Mouse (Mus musculus) neural tube, embryonic 14.5 days (tissue): Measurements from ENCODE around the gene Gm20388. TPM values are rescaled to one million over a fixed set of nuclear protein-coding genes. Genes with fewer than 3 reads are reported as not detected.

Source experiments
- ATAC-seq: fragments of 200-750 bp; cut with Nextera tagmentation; 2 replicates; pipeline ENCODE4 v1.8.0; 2017; ENCODE audit warnings: low read depth, mild to moderate bottlenecking, moderate TSS enrichment, moderate library complexity
- H3K27ac ChIP-seq: fragments of 300-500 bp; sonication (generic); 2 replicates; pipeline ENCODE4 v1.5.1; 2014; ENCODE audit warnings: low read depth, mild to moderate bottlenecking, control low read depth, low read length, moderate library complexity, mixed read lengths
- H3K27me3 ChIP-seq: fragments of 300-500 bp; sonication (generic); 2 replicates; pipeline ENCODE4 v1.6.1; 2014; ENCODE audit warnings: low read length; ENCODE audit not compliant: control insufficient read depth, insufficient read depth
- H3K36me3 ChIP-seq: fragments of 300-500 bp; sonication (generic); 2 replicates; pipeline ENCODE4 v1.6.1; 2014; ENCODE audit warnings: low read length, mixed read lengths; ENCODE audit not compliant: control insufficient read depth, insufficient read depth
- H3K4me1 ChIP-seq: fragments of 300-500 bp; sonication (generic); 2 replicates; pipeline ENCODE4 v1.6.1; 2014; ENCODE audit warnings: low read length; ENCODE audit not compliant: control insufficient read depth, insufficient read depth
- H3K4me2 ChIP-seq: fragments of 300-500 bp; sonication (generic); 2 replicates; pipeline ENCODE4 v1.6.1; 2014; ENCODE audit warnings: mild to moderate bottlenecking, low read depth, low read length, control low read depth
- H3K4me3 ChIP-seq: fragments of 300-500 bp; sonication (generic); 2 replicates; pipeline ENCODE4 v1.5.1; 2014; ENCODE audit warnings: low read depth, low read length, control low read depth, mixed read lengths
- H3K9ac ChIP-seq: fragments of 300-500 bp; sonication (generic); replicated peaks from 2 replicates; pipeline ENCODE4 v1.6.1; 2014; ENCODE audit warnings: low read depth, mild to moderate bottlenecking, control low read depth, low read length, mixed read lengths
- H3K9me3 ChIP-seq: fragments of 300-500 bp; sonication (generic); 2 replicates; pipeline ENCODE4 v1.6.1; 2016; ENCODE audit warnings: low read length; ENCODE audit not compliant: control insufficient read depth
- WGBS: fragments of 180-500 bp; shearing (Covaris S2); extraction: QIAGEN DNeasy Blood & Tissue Kit; methylation state at CpG from one replicate; pipeline ENCODE4 v1.1.7; 2014; 5-methylcytosine and 5-hydroxymethylcytosine counted together
- polyA plus RNA-seq: library from polyadenylated mRNA; unstranded; fragments of >200 nt; fragmentation: Nextera tagmentation; extraction: Ambion mirVana; gene quantifications from 2 replicates; pipeline ENCODE4 v1.2.1, GENCODE M21; 2014

Gene Gm20388
- polyA plus RNA-seq, 1 experiment from 2014 or later = 10.3 TPM

- Histone ChIP-seq H3K36me3 (no peaks in the 10 kb centered on the region), H3K4me3 (no peak overlapping the region), H3K27me3 (no peaks in the 10 kb centered on the region), H3K4me2 (no peak overlapping the region), H3K27ac (no peak overlapping the region), H3K4me1 (no peaks in the 10 kb centered on the region), H3K9ac (no peak overlapping the region), H3K9me3 (no peaks in the 10 kb centered on the region)
- no peak for ATAC-seq
- WGBS = 22% methylated on average over 30 of the region's 31 CpGs
These were observed 2959.8 kb downstream of the Gm20388 start for GRCm38 (mm10) chr8:122870377-122870863.

- ATAC-seq = no peak
- 74% methylated on average over 9 of the region's 9 CpGs for WGBS
- H3K4me3 ChIP-seq = no peak overlapping the region
- H3K36me3 ChIP-seq = no peaks in the 10 kb centered on the region
- no peaks in the 10 kb centered on the region for H3K27me3 ChIP-seq
- H3K9ac ChIP-seq = no peak overlapping the region
- H3K4me1 ChIP-seq = no peaks in the 10 kb centered on the region
- no peaks in the 10 kb centered on the region for H3K9me3 ChIP-seq
- no peak overlapping the region for H3K4me2 ChIP-seq
- no peak overlapping the region for H3K27ac ChIP-seq
These were observed 2961.0 kb downstream of the Gm20388 start for GRCm38 (mm10) chr8:122871663-122872062.

- H3K27ac ChIP-seq = no peak overlapping the region
- no peaks in the 10 kb centered on the region for H3K27me3 ChIP-seq
- H3K9ac ChIP-seq = no peak overlapping the region
- ATAC-seq = no peak
- H3K4me1 ChIP-seq = no peaks in the 10 kb centered on the region
- H3K36me3 ChIP-seq = no peaks in the 10 kb centered on the region
- no peak overlapping the region for H3K4me3 ChIP-seq
- 24% methylated on average over 6 of the region's 6 CpGs for WGBS
- no peaks in the 10 kb centered on the region for H3K9me3 ChIP-seq
- no peak overlapping the region for H3K4me2 ChIP-seq
These were observed 2962.5 kb downstream of the Gm20388 start for GRCm38 (mm10) chr8:122873171-122873570.

GRCm38 (mm10) chr8:122875186-122875585, 2964.5 kb downstream of the Gm20388 start:
- Histone ChIP-seq H3K4me2 (no peak overlapping the region), H3K9me3 (no peaks in the 10 kb centered on the region), H3K4me1 (no peaks in the 10 kb centered on the region), H3K27me3 (no peaks in the 10 kb centered on the region), H3K9ac (no peak overlapping the region), H3K36me3 (no peaks in the 10 kb centered on the region), H3K4me3 (no peak overlapping the region), H3K27ac (no peak overlapping the region)
- no peak for ATAC-seq
- WGBS = 67% methylated on average over 5 of the region's 5 CpGs

- ATAC-seq = no peak
- no peak overlapping the region for H3K9ac ChIP-seq
- H3K27me3 ChIP-seq = no peaks in the 10 kb centered on the region
- no peaks in the 10 kb centered on the region for H3K4me1 ChIP-seq
- H3K4me2 ChIP-seq = no peak overlapping the region
- WGBS = 93% methylated on average over 3 of the region's 3 CpGs
- peaks cover 9% of the 10 kb centered on the region for H3K36me3 ChIP-seq
- H3K9me3 ChIP-seq = no peaks in the 10 kb centered on the region
- H3K4me3 ChIP-seq = no peak overlapping the region
- H3K27ac ChIP-seq = no peak overlapping the region
These were observed 2967.6 kb downstream of the Gm20388 start for GRCm38 (mm10) chr8:122878231-122878630.

GRCm38 (mm10) chr8:122880302-122880701, 2969.7 kb downstream of the Gm20388 start:
- Histone ChIP-seq H3K4me3 (no peak overlapping the region), H3K4me1 (no peaks in the 10 kb centered on the region), H3K4me2 (no peak overlapping the region), H3K9me3 (no peaks in the 10 kb centered on the region), H3K27me3 (no peaks in the 10 kb centered on the region), H3K27ac (no peak overlapping the region), H3K9ac (no peak overlapping the region), H3K36me3 (peaks cover 25% of the 10 kb centered on the region)
- no peak for ATAC-seq
- WGBS = 42% methylated on average over 3 of the region's 3 CpGs

- Histone ChIP-seq H3K27ac (no peak overlapping the region), H3K4me3 (no peak overlapping the region), H3K4me2 (no peak overlapping the region), H3K9ac (no peak overlapping the region), H3K4me1 (no peaks in the 10 kb centered on the region), H3K27me3 (no peaks in the 10 kb centered on the region), H3K36me3 (peaks cover 54% of the 10 kb centered on the region), H3K9me3 (no peaks in the 10 kb centered on the region)
- whole genome bisulfite sequencing = 91% methylated on average over 10 of the region's 10 CpGs
- no peak for ATAC-seq
These were observed 2973.0 kb downstream of the Gm20388 start for GRCm38 (mm10) chr8:122883671-122884070.

- WGBS = 92% methylated on average over 12 of the region's 12 CpGs
- Histone ChIP-seq H3K36me3 (peaks cover 71% of the 10 kb centered on the region), H3K4me3 (no peak overlapping the region), H3K4me1 (no peaks in the 10 kb centered on the region), H3K27me3 (no peaks in the 10 kb centered on the region), H3K9me3 (no peaks in the 10 kb centered on the region), H3K27ac (no peak overlapping the region), H3K4me2 (no peak overlapping the region), H3K9ac (no peak overlapping the region)
- ATAC-seq = no peak
These were observed 2980.8 kb downstream of the Gm20388 start for GRCm38 (mm10) chr8:122891440-122891839.

GRCm38 (mm10) chr8:122893451-122893850, 2982.8 kb downstream of the Gm20388 start:
- no peaks in the 10 kb centered on the region for H3K4me1 ChIP-seq
- ATAC-seq = no peak
- peaks cover 69% of the 10 kb centered on the region for H3K36me3 ChIP-seq
- no peak overlapping the region for H3K4me3 ChIP-seq
- no peak overlapping the region for H3K9ac ChIP-seq
- H3K9me3 ChIP-seq = no peaks in the 10 kb centered on the region
- H3K27me3 ChIP-seq = no peaks in the 10 kb centered on the region
- no peak overlapping the region for H3K4me2 ChIP-seq
- WGBS = 93% methylated on average over 12 of the region's 12 CpGs
- H3K27ac ChIP-seq = no peak overlapping the region
